Mouse (Mus musculus) stomach, embryonic 16.5 days (tissue): ENCODE results near the gene Pnpla8. TPM values are rescaled to one million over a fixed set of nuclear protein-coding genes. Genes with fewer than 3 reads are reported as not detected.

Experiments
- ATAC-seq: fragments of 200-750 bp; cut with Nextera tagmentation; 2 replicates; pipeline ENCODE4 v1.8.0; 2017; ENCODE audit warnings: moderate number of reproducible peaks, moderate TSS enrichment; ENCODE audit not compliant: insufficient read depth, low FRiP score
- H3K27ac ChIP-seq: fragments of 300-500 bp; sonication (generic); 2 replicates; pipeline ENCODE4 v1.5.1; 2014; ENCODE audit warnings: low read length
- H3K27me3 ChIP-seq: fragments of 300-500 bp; sonication (generic); 2 replicates; pipeline ENCODE4 v1.6.1; 2014; ENCODE audit warnings: low read length, control low read depth, mixed read lengths; ENCODE audit not compliant: control insufficient read depth, insufficient read depth
- H3K36me3 ChIP-seq: fragments of 300-500 bp; sonication (generic); 2 replicates; pipeline ENCODE4 v1.6.1; 2014; ENCODE audit warnings: low read length; ENCODE audit not compliant: control insufficient read depth, insufficient read depth
- H3K4me1 ChIP-seq: fragments of 300-500 bp; sonication (generic); 2 replicates; pipeline ENCODE4 v1.6.1; 2014; ENCODE audit warnings: low read length, control low read depth, mixed read lengths; ENCODE audit not compliant: control insufficient read depth, insufficient read depth
- H3K4me2 ChIP-seq: fragments of 300-500 bp; sonication (generic); 2 replicates; pipeline ENCODE4 v1.6.1; 2014; ENCODE audit warnings: low read depth, low read length, mixed read lengths
- H3K4me3 ChIP-seq: fragments of 300-500 bp; sonication (generic); replicated peaks from 2 replicates; pipeline ENCODE4 v1.5.1; 2014; ENCODE audit warnings: mild to moderate bottlenecking, low read length
- H3K9ac ChIP-seq: fragments of 300-500 bp; sonication (generic); 2 replicates; pipeline ENCODE4 v1.6.1; 2014; ENCODE audit warnings: low read length
- H3K9me3 ChIP-seq: fragments of 300-500 bp; sonication (generic); replicated peaks from 2 replicates; pipeline ENCODE4 v1.6.1; 2016; ENCODE audit warnings: low read length, control low read depth; ENCODE audit not compliant: control insufficient read depth
- WGBS: fragments of 180-500 bp; shearing (Covaris S2); extraction: QIAGEN DNeasy Blood & Tissue Kit; methylation state at CpG from one replicate; pipeline ENCODE4 v1.1.7; 2014; 5-methylcytosine and 5-hydroxymethylcytosine counted together
- microRNA-seq: library from miRNA; unstranded; fragments of <30 nt; microRNA quantifications from one replicate; pipeline ENCODE4, GENCODE M21; 2016
- polyA plus RNA-seq: library from polyadenylated mRNA; unstranded; fragments of >200 nt; fragmentation: Nextera tagmentation; extraction: Ambion mirVana; gene quantifications from 2 replicates; pipeline ENCODE4 v1.2.1, GENCODE M21; 2015

The Pnpla8 gene
- polyA plus RNA-seq, 1 experiment from 2014 or later, result 59.2 TPM

DNA sequence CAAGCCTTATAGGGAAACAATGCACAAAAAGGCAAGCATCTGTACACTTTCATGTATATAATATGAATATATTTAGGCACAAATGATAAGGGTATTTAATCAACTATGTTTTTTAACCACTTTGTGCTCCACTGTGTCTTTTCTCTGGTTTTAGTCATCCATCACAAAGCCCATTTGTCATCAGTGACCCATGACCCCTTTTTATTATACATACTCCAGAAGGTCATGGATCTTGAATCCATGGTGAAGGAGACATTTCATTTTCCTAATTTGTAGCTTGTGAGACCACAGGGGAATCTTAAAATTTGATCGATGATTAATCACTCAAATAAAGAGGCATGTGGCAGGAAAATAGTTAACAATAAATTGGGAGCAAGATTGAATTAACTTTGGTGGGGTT is 136.7 kb downstream of the Pnpla8 start:
- no peak for ATAC-seq
- Histone ChIP-seq H3K4me3 (no peak overlapping the region), H3K27ac (no peak overlapping the region), H3K9me3 (no peaks in the 10 kb centered on the region), H3K4me1 (no peaks in the 10 kb centered on the region), H3K4me2 (no peak overlapping the region), H3K9ac (no peak overlapping the region), H3K36me3 (no peaks in the 10 kb centered on the region), H3K27me3 (no peaks in the 10 kb centered on the region)
- 78% methylated on average over 1 of the region's 1 CpGs for WGBS

DNA sequence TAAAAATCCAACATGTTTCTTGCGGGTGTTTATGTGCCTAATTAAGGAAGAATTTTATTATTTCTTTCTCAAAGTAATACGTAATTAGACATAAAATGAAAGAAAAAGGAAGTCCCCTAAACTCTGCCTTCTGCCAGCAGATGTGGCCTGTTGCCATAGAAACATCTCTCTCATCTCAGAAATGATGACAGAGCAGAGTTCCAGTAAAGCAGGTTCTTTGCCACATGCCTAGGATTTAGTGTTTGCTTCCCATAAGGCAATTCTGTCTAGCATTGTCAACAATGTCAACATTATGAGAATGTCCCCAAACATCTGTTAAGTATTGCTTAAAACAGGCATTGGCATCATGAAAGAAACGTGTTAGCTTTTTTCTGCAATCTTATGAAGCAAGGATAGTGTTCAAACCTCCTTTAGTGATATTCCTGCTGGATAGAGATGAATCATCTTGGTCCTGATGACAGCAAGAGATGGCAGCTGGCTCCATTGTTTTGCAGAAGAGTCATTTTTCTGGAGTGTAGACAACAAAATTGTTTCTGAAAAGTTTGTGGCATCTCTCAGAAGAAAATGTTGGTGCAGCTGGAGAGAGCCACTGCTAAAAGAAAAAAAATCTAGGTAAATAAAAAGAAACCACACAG is 150.0 kb downstream of the Pnpla8 start:
- Histone ChIP-seq H3K27me3 (no peaks in the 10 kb centered on the region), H3K4me2 (no peak overlapping the region), H3K27ac (no peak overlapping the region), H3K9me3 (no peaks in the 10 kb centered on the region), H3K36me3 (no peaks in the 10 kb centered on the region), H3K4me3 (no peak overlapping the region), H3K4me1 (no peaks in the 10 kb centered on the region), H3K9ac (no peak overlapping the region)
- 59% methylated on average over 3 of the region's 3 CpGs for WGBS
- ATAC-seq, result no peak

Small RNA genes lying within 50 kb of the gene (microRNA-seq; reads per million reads assigned to microRNA genes)
- gene Mir5627, result not detected

Other genes with a start within 250 kb of the Pnpla8 start
- gene Dnajb9, start 11.0 kb upstream of the Pnpla8 start, polyA plus RNA-seq, result 23.1 and 24.6 TPM in 2 replicates
- gene Nrcam, start 107.5 kb downstream of the Pnpla8 start, polyA plus RNA-seq, result 4.7 and 5.7 TPM in 2 replicates